Mouse (Mus musculus) small intestine, adult 2 months (tissue): ENCODE data around the gene Shf.

Experiments used
- CTCF ChIP-seq: fragments of 200-500 bp; IDR thresholded peaks from 2 replicates; pipeline ENCODE4 v1.5.1; 2012; ENCODE audit warnings: low read depth, mild to moderate bottlenecking, control low read depth, inconsistent platforms, low read length, moderate library complexity, mixed read lengths; ENCODE audit not compliant: insufficient replicate concordance, insufficient read length; ENCODE audit errors: extremely low read depth
- POLR2A ChIP-seq: fragments of 200-500 bp; IDR thresholded peaks from 2 replicates; pipeline ENCODE4 v1.6.1; 2012; ENCODE audit warnings: low read depth, mild to moderate bottlenecking, control low read depth, inconsistent platforms, low read length, moderate library complexity

DNA sequence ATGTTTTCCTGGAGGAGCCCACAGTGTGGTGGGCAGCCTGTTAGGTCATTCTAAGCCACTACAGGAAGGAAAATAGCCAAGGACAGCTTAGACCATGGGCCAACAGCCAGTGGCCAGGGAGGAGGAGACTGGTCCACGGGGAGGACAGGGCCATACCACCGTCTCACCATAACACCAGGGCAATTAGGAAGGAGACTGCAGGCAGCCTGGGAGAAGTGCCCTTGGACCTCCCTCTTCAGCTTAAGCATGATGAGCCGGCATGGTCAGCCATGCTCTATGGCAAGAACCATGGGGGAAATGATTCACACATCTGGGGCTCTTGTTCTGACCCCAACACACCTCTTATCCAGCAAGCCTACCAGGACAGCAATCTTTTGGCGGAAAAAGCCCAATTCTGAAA lies 1.8 kb downstream of the Shf start:
- no peak for TF ChIP-seq CTCF
- TF ChIP-seq POLR2A, result no peak
